In genomic region chr11:4189182-4189581, GRCm38 (mm10) we compare ENCODE assay signal across 20 mouse cellular contexts. TPM values are rescaled to one million over a fixed set of nuclear protein-coding genes. Genes with fewer than 3 reads are reported as not detected.
A peak's percentile ranks its signal among the peaks of the same experiment; 100 is the strongest.
DNase-seq lines count a peak whose midpoint lies in the region; ATAC-seq lines count a peak whose summit lies in the region.
"Had no signal": no experiment of that assay in that cellular context is flagged by ENCODE, and none has a peak within 500 bp of the region (broad histone marks: within the 10 kb centered on the region; RNA-seq: fewer than 3 reads in every experiment).

No protein-coding gene starts in this region.

- H3K9me3 ChIP-seq in embryonic facial prominence, embryonic 13.5 days, result no peaks in the 10 kb centered on the region
- no peaks in the 10 kb centered on the region for H3K9me3 ChIP-seq in embryonic facial prominence, embryonic 10.5 days
- no peaks in the 10 kb centered on the region for H3K9me3 ChIP-seq in kidney, embryonic 15.5 days (replicated peaks)
- H3K9me3 ChIP-seq: heart, embryonic 12.5 days; limb, embryonic 12.5 days; midbrain, embryonic 15.5 days had no signal

- H3K36me3 ChIP-seq in embryonic facial prominence, embryonic 13.5 days, result 0 out of 2 replicates have a peak, but pooled peaks cover 3% of the 10 kb centered on the region
- H3K36me3 ChIP-seq in embryonic facial prominence, embryonic 10.5 days (replicated peaks), result 0 out of 2 replicates have a peak, but pooled peaks cover under 1% of the 10 kb centered on the region
- H3K36me3 ChIP-seq in kidney, embryonic 15.5 days, result no peaks in the 10 kb centered on the region
- H3K36me3 ChIP-seq: heart, embryonic 12.5 days; limb, embryonic 12.5 days; midbrain, embryonic 15.5 days had no signal

- DNase-seq in embryonic facial prominence, embryonic 10.5 days (ENCODE audit: low spot score), result no peak
- peak; percentile 76 for DNase-seq in kidney, adult 18-20 months
- peak; percentile 81 for DNase-seq in kidney, postnatal 14 days
- no peak for DNase-seq in embryo, embryonic 11 days
- DNase-seq: adrenal gland, postnatal 10 days; cerebellum, adult 9-11 months; forebrain, postnatal 0 days; gastrocnemius, postnatal 10 days; lung, embryonic 14.5 days; right cerebral cortex, postnatal 25 days; thymus, adult 18-20 months had no signal

- ATAC-seq in embryonic facial prominence, embryonic 13.5 days (ENCODE audit: insufficient number of reproducible peaks, insufficient read depth, low FRiP score, low TSS enrichment, low read depth), result no peak
- no peak for ATAC-seq in kidney, embryonic 15.5 days (replicated peaks; ENCODE audit: low FRiP score)
- no peak for ATAC-seq in frontal cortex, adult (ENCODE audit: low TSS enrichment)
- ATAC-seq: forebrain, postnatal 0 days; midbrain, embryonic 15.5 days had no signal

- WGBS in embryonic facial prominence, embryonic 13.5 days, result 86% methylated on average over 6 of the region's 6 CpGs
- 89% methylated on average over 6 of the region's 6 CpGs for WGBS in embryonic facial prominence, embryonic 10.5 days
- WGBS in kidney, embryonic 15.5 days, result 75% methylated on average over 6 of the region's 6 CpGs

- H3K27ac ChIP-seq in embryonic facial prominence, embryonic 13.5 days, result no peak overlapping the region
- no peak overlapping the region for H3K27ac ChIP-seq in embryonic facial prominence, embryonic 10.5 days (replicated peaks)
- no peak overlapping the region for H3K27ac ChIP-seq in kidney, embryonic 15.5 days
- H3K27ac ChIP-seq in brown adipose tissue, adult 24 weeks (replicated peaks; ENCODE audit: low read depth, low read length), result peak overlapping the region; percentile 57
- H3K27ac ChIP-seq: limb, embryonic 12.5 days; midbrain, embryonic 15.5 days had no signal

- H3K9ac ChIP-seq in embryonic facial prominence, embryonic 13.5 days, result no peak overlapping the region
- no peak overlapping the region for H3K9ac ChIP-seq in kidney, embryonic 15.5 days
- H3K9ac ChIP-seq: forebrain, postnatal 0 days; heart, embryonic 12.5 days; limb, embryonic 12.5 days; lung, embryonic 14.5 days; midbrain, embryonic 15.5 days had no signal

- peaks cover 58% of the 10 kb centered on the region for H3K4me1 ChIP-seq in embryonic facial prominence, embryonic 13.5 days
- H3K4me1 ChIP-seq in embryonic facial prominence, embryonic 10.5 days, result peaks cover 46% of the 10 kb centered on the region
- peaks cover 56% of the 10 kb centered on the region for H3K4me1 ChIP-seq in kidney, embryonic 15.5 days
- peaks cover 9% of the 10 kb centered on the region for H3K4me1 ChIP-seq in brown adipose tissue, adult 24 weeks (ENCODE audit: control insufficient read depth, insufficient read depth, insufficient read length, low read length)

- 0 out of 2 replicates have a peak overlapping the region, but pooled peaks have one; percentile 86 for H3K4me2 ChIP-seq in embryonic facial prominence, embryonic 13.5 days
- no peak overlapping the region for H3K4me2 ChIP-seq in kidney, embryonic 15.5 days
- H3K4me2 ChIP-seq: heart, embryonic 12.5 days; limb, embryonic 12.5 days; lung, embryonic 14.5 days had no signal

- H3K27me3 ChIP-seq in embryonic facial prominence, embryonic 13.5 days, result no peaks in the 10 kb centered on the region
- H3K27me3 ChIP-seq in embryonic facial prominence, embryonic 10.5 days (replicated peaks; ENCODE audit: low read depth, poor library complexity, severe bottlenecking), result peaks cover 9% of the 10 kb centered on the region; the same call in 1 of the 2 replicates
- no peaks in the 10 kb centered on the region for H3K27me3 ChIP-seq in kidney, embryonic 15.5 days
- H3K27me3 ChIP-seq: heart, embryonic 12.5 days; midbrain, embryonic 15.5 days had no signal

- no peak overlapping the region for H3K4me3 ChIP-seq in embryonic facial prominence, embryonic 13.5 days
- H3K4me3 ChIP-seq in embryonic facial prominence, embryonic 10.5 days, result no peak overlapping the region
- H3K4me3 ChIP-seq in kidney, embryonic 15.5 days (replicated peaks), result no peak overlapping the region
- H3K4me3 ChIP-seq in brown adipose tissue, adult 24 weeks (ENCODE audit: insufficient read depth, low read depth, low read length), result no peak overlapping the region
- H3K4me3 ChIP-seq: heart, embryonic 12.5 days; limb, embryonic 12.5 days; midbrain, embryonic 15.5 days had no signal

RNA-seq across cellular contexts. Expression of gene Tbc1d10a, which starts 2.6 kb away (rescaled TPM):
- 39.2 and 39.4 TPM in 2 replicates for polyA plus RNA-seq in embryonic facial prominence, embryonic 13.5 days (2015; fragmentation: Nextera tagmentation; extraction: Ambion mirVana)
- 27.4 and 31.0 TPM in 2 replicates for polyA plus RNA-seq in embryonic facial prominence, embryonic 10.5 days (2016; fragmentation: Nextera tagmentation; extraction: Ambion mirVana)
- 43.9 and 44.5 TPM in 2 replicates for polyA plus RNA-seq in kidney, embryonic 15.5 days (2015; fragmentation: Nextera tagmentation; extraction: Ambion mirVana)
- polyA plus RNA-seq in brown adipose tissue, adult 24 weeks (2012; ENCODE audit: insufficient read depth, insufficient read length, missing spikeins), result 2.4 and 2.9 TPM in 2 replicates

RNA-seq across cellular contexts. Expression of gene Castor1, which starts 28.8 kb away (rescaled TPM):
- 6.6 and 7.1 TPM in 2 replicates for polyA plus RNA-seq in embryonic facial prominence, embryonic 13.5 days (2015; fragmentation: Nextera tagmentation; extraction: Ambion mirVana)
- 2.2 and 2.4 TPM in 2 replicates for polyA plus RNA-seq in embryonic facial prominence, embryonic 10.5 days (2016; fragmentation: Nextera tagmentation; extraction: Ambion mirVana)
- 6.0 and 6.5 TPM in 2 replicates for polyA plus RNA-seq in kidney, embryonic 15.5 days (2015; fragmentation: Nextera tagmentation; extraction: Ambion mirVana)
- 2.4 and 3.4 TPM in 2 replicates for polyA plus RNA-seq in brown adipose tissue, adult 24 weeks (2012; ENCODE audit: insufficient read depth, insufficient read length, missing spikeins)

RNA-seq across cellular contexts. Expression of gene Sf3a1, which starts 29.0 kb away (rescaled TPM):
- polyA plus RNA-seq in embryonic facial prominence, embryonic 13.5 days (2015; fragmentation: Nextera tagmentation; extraction: Ambion mirVana), result 59.6 and 71.6 TPM in 2 replicates
- polyA plus RNA-seq in embryonic facial prominence, embryonic 10.5 days (2016; fragmentation: Nextera tagmentation; extraction: Ambion mirVana), result 102 and 105 TPM in 2 replicates
- polyA plus RNA-seq in kidney, embryonic 15.5 days (2015; fragmentation: Nextera tagmentation; extraction: Ambion mirVana), result 57.8 and 61.7 TPM in 2 replicates
- 7.3 and 13.4 TPM in 2 replicates for polyA plus RNA-seq in brown adipose tissue, adult 24 weeks (2012; ENCODE audit: insufficient read depth, insufficient read length, missing spikeins)

RNA-seq across cellular contexts. Expression of gene Ccdc157, which starts 29.1 kb away (rescaled TPM):
- 8.2 and 9.7 TPM in 2 replicates for polyA plus RNA-seq in embryonic facial prominence, embryonic 13.5 days (2015; fragmentation: Nextera tagmentation; extraction: Ambion mirVana)
- polyA plus RNA-seq in embryonic facial prominence, embryonic 10.5 days (2016; fragmentation: Nextera tagmentation; extraction: Ambion mirVana), result 7.2 and 8.0 TPM in 2 replicates
- 7.2 and 9.0 TPM in 2 replicates for polyA plus RNA-seq in kidney, embryonic 15.5 days (2015; fragmentation: Nextera tagmentation; extraction: Ambion mirVana)
- 1.7 and 2.1 TPM in 2 replicates for polyA plus RNA-seq in brown adipose tissue, adult 24 weeks (2012; ENCODE audit: insufficient read depth, insufficient read length, missing spikeins)

RNA-seq across cellular contexts. Expression of gene Osm, which starts 47.0 kb away (rescaled TPM):
- not detected in 2 replicates for polyA plus RNA-seq in embryonic facial prominence, embryonic 13.5 days (2015; fragmentation: Nextera tagmentation; extraction: Ambion mirVana)
- polyA plus RNA-seq in embryonic facial prominence, embryonic 10.5 days (2016; fragmentation: Nextera tagmentation; extraction: Ambion mirVana), result not detected in 2 replicates
- not detected in 2 replicates for polyA plus RNA-seq in kidney, embryonic 15.5 days (2015; fragmentation: Nextera tagmentation; extraction: Ambion mirVana)
- not detected in 2 replicates for polyA plus RNA-seq in brown adipose tissue, adult 24 weeks (2012; ENCODE audit: insufficient read depth, insufficient read length, missing spikeins)
- polyA plus RNA-seq: heart, embryonic 12.5 days; hindbrain, embryonic 11.5 days; limb, embryonic 12.5 days; lung, embryonic 14.5 days; neural tube, embryonic 11.5 days had no signal

Comparison
In these comparisons a context has a peak if more than half of its experiments do, and no peak if none do; other contexts are left out.
1. DNase-seq: peak in kidney, adult 18-20 months (single experiment) and kidney, postnatal 14 days (single experiment); none in embryonic facial prominence, embryonic 10.5 days (single experiment) and embryo, embryonic 11 days (single experiment).